Mouse (Mus musculus) liver, postnatal 0 days (tissue): ENCODE measurements at regions not wholly inside any gene's neighbourhood (a gene's known extent, or its start where the extent isn't known, plus 50 kb on each side); places are given as distances from the start of the nearest gene placed in this dataset.

ENCODE experiments used
- CTCF ChIP-seq: sonication (generic); IDR thresholded peaks from 2 replicates; pipeline ENCODE4 v1.5.1; 2016; ENCODE audit warnings: antibody characterized with exemption, low read depth
- EP300 ChIP-seq: IDR thresholded peaks from 2 replicates; pipeline ENCODE4 v1.6.1; 2016; ENCODE audit warnings: antibody characterized with exemption, low read depth, mild to moderate bottlenecking

DNA sequence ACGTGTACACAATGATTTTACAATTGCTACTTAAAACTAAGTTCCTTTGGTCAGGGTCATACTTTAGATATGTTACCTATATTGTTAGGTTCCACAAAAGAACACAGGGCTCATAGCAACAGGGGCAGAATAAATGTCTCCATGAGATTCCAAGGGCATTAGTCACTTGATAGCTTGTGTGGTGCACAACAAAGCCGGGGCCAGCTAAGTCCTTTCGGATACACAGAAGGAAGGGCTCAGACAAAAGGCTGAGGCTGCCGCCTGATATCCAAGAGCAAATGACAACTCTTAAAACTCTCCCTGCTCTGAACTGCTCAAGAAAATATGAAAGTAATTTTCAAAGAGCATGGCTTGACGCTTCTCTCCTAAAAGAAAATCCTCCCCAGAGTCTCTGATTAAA is 173.3 kb downstream of the Efnb2 start:
- no peak for TF ChIP-seq CTCF
- TF ChIP-seq EP300: no peak
